Mouse (Mus musculus): ENCODE results near the gene 9530077C05Rik. TPM values are rescaled to one million over a fixed set of nuclear protein-coding genes. Genes with fewer than 3 reads are reported as not detected.
"Not testable (repeated sequence)": the region's sequence is repeated elsewhere in the genome, so short reads cannot be mapped to it uniquely, and the experiment has no call there.

The 9530077C05Rik gene
- polyA plus RNA-seq, 1 experiment from 2014 or later: 9.5 TPM

- H3K4me3 ChIP-seq: no peak overlapping the region
- no peaks in the 10 kb centered on the region for H3K9me3 ChIP-seq (replicated peaks)
- no peaks in the 10 kb centered on the region for H3K27me3 ChIP-seq (ENCODE audit: low read depth, poor library complexity, severe bottlenecking)
- no peak for DNase-seq (ENCODE audit: low spot score)
- H3K4me1 ChIP-seq: no peaks in the 10 kb centered on the region
- H3K36me3 ChIP-seq: peaks cover 77% of the 10 kb centered on the region
- WGBS: 87% methylated on average over 13 of the region's 13 CpGs
- no peak overlapping the region for H3K27ac ChIP-seq (replicated peaks)
Observed at GRCm38 (mm10) chr9:22448420-22448819, 37.1 kb downstream of the 9530077C05Rik start.

GRCm38 (mm10) chr9:22449209-22449608 is 37.9 kb downstream of the 9530077C05Rik start:
- no peak for DNase-seq (ENCODE audit: low spot score)
- 95% methylated on average over 6 of the region's 6 CpGs for WGBS
- peaks cover 85% of the 10 kb centered on the region for H3K36me3 ChIP-seq

GRCm38 (mm10) chr9:22452697-22453096 is 41.4 kb downstream of the 9530077C05Rik start:
- no peaks in the 10 kb centered on the region for H3K27me3 ChIP-seq (ENCODE audit: low read depth, poor library complexity, severe bottlenecking)
- H3K27ac ChIP-seq (replicated peaks): no peak overlapping the region
- H3K4me1 ChIP-seq: no peaks in the 10 kb centered on the region
- H3K4me3 ChIP-seq: no peak overlapping the region
- no peaks in the 10 kb centered on the region for H3K9me3 ChIP-seq (replicated peaks)
- no peak for DNase-seq (ENCODE audit: low spot score)
- H3K36me3 ChIP-seq: peaks cover 98% of the 10 kb centered on the region
- WGBS: 91% methylated on average over 10 of the region's 10 CpGs

More at GRCm38 (mm10) chr9:22449209-22449608, 37.9 kb downstream of the 9530077C05Rik start:
- H3K27ac ChIP-seq (replicated peaks): no peak overlapping the region
- H3K4me3 ChIP-seq: no peak overlapping the region
- no peaks in the 10 kb centered on the region for H3K27me3 ChIP-seq (ENCODE audit: low read depth, poor library complexity, severe bottlenecking)
- H3K9me3 ChIP-seq (replicated peaks): no peaks in the 10 kb centered on the region
- H3K4me1 ChIP-seq: no peaks in the 10 kb centered on the region

- Histone ChIP-seq H3K4me1 (no peaks in the 10 kb centered on the region), H3K9me3 (replicated peaks) (no peaks in the 10 kb centered on the region), H3K36me3 (peaks cover 94% of the 10 kb centered on the region), H3K27me3 (ENCODE audit: low read depth, poor library complexity, severe bottlenecking) (no peaks in the 10 kb centered on the region), H3K27ac (replicated peaks) (no peak overlapping the region), H3K4me3 (no peak overlapping the region)
- WGBS: 96% methylated on average over 10 of the region's 10 CpGs
- no peak for DNase-seq (ENCODE audit: low spot score)
Observed at GRCm38 (mm10) chr9:22453501-22453924, 42.2 kb downstream of the 9530077C05Rik start.

GRCm38 (mm10) chr9:22453990-22454389 is 42.7 kb downstream of the 9530077C05Rik start, which contains the start of gene Gm17545:
Gene Gm17545, plus strand, starts transcription at chr9:22454290.
- H3K4me1 ChIP-seq; H3K9me3 ChIP-seq (replicated peaks); H3K27me3 ChIP-seq (ENCODE audit: low read depth, poor library complexity, severe bottlenecking); H3K27ac ChIP-seq (replicated peaks); H3K4me3 ChIP-seq; DNase-seq (ENCODE audit: low spot score): not testable (repeated sequence)
- peaks cover 89% of the 10 kb centered on the region for H3K36me3 ChIP-seq
- 91% methylated on average over 8 of the region's 8 CpGs for WGBS

- no peak overlapping the region for H3K4me3 ChIP-seq
- no peaks in the 10 kb centered on the region for H3K27me3 ChIP-seq (ENCODE audit: low read depth, poor library complexity, severe bottlenecking)
- peaks cover 78% of the 10 kb centered on the region for H3K36me3 ChIP-seq
- no peaks in the 10 kb centered on the region for H3K4me1 ChIP-seq
- no peak for DNase-seq (ENCODE audit: low spot score)
- H3K9me3 ChIP-seq (replicated peaks): no peaks in the 10 kb centered on the region
- H3K27ac ChIP-seq (replicated peaks): no peak overlapping the region
Observed at GRCm38 (mm10) chr9:22455041-22455440, 43.7 kb downstream of the 9530077C05Rik start.

- 90% methylated on average over 11 of the region's 11 CpGs for WGBS
- H3K4me1 ChIP-seq: no peaks in the 10 kb centered on the region
- peaks cover 68% of the 10 kb centered on the region for H3K36me3 ChIP-seq
- DNase-seq (ENCODE audit: low spot score): no peak
- no peak overlapping the region for H3K27ac ChIP-seq (replicated peaks)
- no peaks in the 10 kb centered on the region for H3K9me3 ChIP-seq (replicated peaks)
- H3K4me3 ChIP-seq: no peak overlapping the region
- no peaks in the 10 kb centered on the region for H3K27me3 ChIP-seq (ENCODE audit: low read depth, poor library complexity, severe bottlenecking)
Observed at GRCm38 (mm10) chr9:22457142-22457835, 46.0 kb downstream of the 9530077C05Rik start.

- WGBS: 94% methylated on average over 3 of the region's 3 CpGs
- H3K27me3 ChIP-seq (ENCODE audit: low read depth, poor library complexity, severe bottlenecking): no peaks in the 10 kb centered on the region
- no peak overlapping the region for H3K4me3 ChIP-seq
- H3K27ac ChIP-seq (replicated peaks): no peak overlapping the region
- no peaks in the 10 kb centered on the region for H3K9me3 ChIP-seq (replicated peaks)
- DNase-seq (ENCODE audit: low spot score): no peak
- H3K4me1 ChIP-seq: 0 out of 2 replicates have a peak, but pooled peaks cover under 1% of the 10 kb centered on the region
- peaks cover 44% of the 10 kb centered on the region for H3K36me3 ChIP-seq
Observed at GRCm38 (mm10) chr9:22461946-22462345, 50.6 kb downstream of the 9530077C05Rik start.

GRCm38 (mm10) chr9:22466212-22466611 is 54.9 kb downstream of the 9530077C05Rik start:
- DNase-seq (ENCODE audit: low spot score): no peak
- Histone ChIP-seq H3K4me3 (no peak overlapping the region), H3K9me3 (replicated peaks) (no peaks in the 10 kb centered on the region), H3K4me1 (peaks cover 10% of the 10 kb centered on the region), H3K27ac (replicated peaks) (no peak overlapping the region), H3K36me3 (peaks cover 28% of the 10 kb centered on the region), H3K27me3 (ENCODE audit: low read depth, poor library complexity, severe bottlenecking) (no peaks in the 10 kb centered on the region)
- 98% methylated on average over 5 of the region's 5 CpGs for WGBS

- Histone ChIP-seq H3K9me3 (replicated peaks) (no peaks in the 10 kb centered on the region), H3K27ac (replicated peaks) (peak overlapping the region; percentile 92), H3K4me1 (peaks cover 10% of the 10 kb centered on the region), H3K27me3 (ENCODE audit: low read depth, poor library complexity, severe bottlenecking) (no peaks in the 10 kb centered on the region), H3K4me3 (peak overlapping the region; percentile 82), H3K36me3 (peaks cover 22% of the 10 kb centered on the region)
- peak; percentile 68 for DNase-seq (ENCODE audit: low spot score)
- under 1% methylated on average over 71 of the region's 73 CpGs for WGBS
Observed at GRCm38 (mm10) chr9:22467371-22468169, 56.3 kb downstream of the 9530077C05Rik start.

- no peaks in the 10 kb centered on the region for H3K27me3 ChIP-seq (ENCODE audit: low read depth, poor library complexity, severe bottlenecking)
- 3% methylated on average over 43 of the region's 43 CpGs for whole genome bisulfite sequencing
- H3K27ac ChIP-seq (replicated peaks): peak overlapping the region; percentile 92
- peaks cover 22% of the 10 kb centered on the region for H3K36me3 ChIP-seq
- peaks cover 10% of the 10 kb centered on the region for H3K4me1 ChIP-seq
- DNase-seq (ENCODE audit: low spot score): peak; percentile 86
- peak overlapping the region; percentile 82 for H3K4me3 ChIP-seq
- H3K9me3 ChIP-seq (replicated peaks): no peaks in the 10 kb centered on the region
Observed at GRCm38 (mm10) chr9:22468170-22468898, 57.0 kb downstream of the 9530077C05Rik start.

- no peaks in the 10 kb centered on the region for H3K9me3 ChIP-seq (replicated peaks)
- peaks cover 21% of the 10 kb centered on the region for H3K36me3 ChIP-seq
- WGBS: 75% methylated on average over 8 of the region's 8 CpGs
- H3K27me3 ChIP-seq (ENCODE audit: low read depth, poor library complexity, severe bottlenecking): no peaks in the 10 kb centered on the region
- no peak for DNase-seq (ENCODE audit: low spot score)
- H3K27ac ChIP-seq (replicated peaks): no peak overlapping the region
- peaks cover 10% of the 10 kb centered on the region for H3K4me1 ChIP-seq
- H3K4me3 ChIP-seq: no peak overlapping the region
Observed at GRCm38 (mm10) chr9:22468899-22469259, 57.6 kb downstream of the 9530077C05Rik start.
